Mouse (Mus musculus): Measurements from ENCODE around the gene Snhg11. TPM values are rescaled to one million over a fixed set of nuclear protein-coding genes. Genes with fewer than 3 reads are reported as not detected.

Snhg11 gene
- total RNA-seq, 2 experiments from 2014 or later = 0.17 TPM

Other genes with a start within 250 kb of the Snhg11 start
- gene Tgm2, start 229.2 kb upstream of the Snhg11 start, total RNA-seq (2015) = 0.07 and 0.39 TPM in 2 replicates
- 0.58 and 1.5 TPM in 2 replicates for gene Tgm2, start 229.2 kb upstream of the Snhg11 start, total RNA-seq (2017)
- not detected in 2 replicates for gene D630003M21Rik, start 146.4 kb upstream of the Snhg11 start, total RNA-seq (2015)
- 0.04 TPM in 1 of 2 replicates, not detected in the other for gene D630003M21Rik, start 146.4 kb upstream of the Snhg11 start, total RNA-seq (2017)
- gene Bpi, start 117.5 kb upstream of the Snhg11 start, total RNA-seq (2015) = 0.12 TPM in 1 of 2 replicates, not detected in the other
- not detected in 2 replicates for gene Bpi, start 117.5 kb upstream of the Snhg11 start, total RNA-seq (2017)
- gene Lbp, start 69.1 kb upstream of the Snhg11 start, total RNA-seq (2015) = 71.3 and 89.1 TPM in 2 replicates
- gene Lbp, start 69.1 kb upstream of the Snhg11 start, total RNA-seq (2017) = 212 and 229 TPM in 2 replicates
- gene Ralgapb, start 34.2 kb downstream of the Snhg11 start, total RNA-seq (2015) = 37.8 and 40.9 TPM in 2 replicates
- gene Ralgapb, start 34.2 kb downstream of the Snhg11 start, total RNA-seq (2017) = 22.2 and 30.4 TPM in 2 replicates
- not detected in 2 replicates for gene Adig, start 127.0 kb downstream of the Snhg11 start, total RNA-seq (2015)
- not detected in 2 replicates for gene Adig, start 127.0 kb downstream of the Snhg11 start, total RNA-seq (2017)
- gene Arhgap40, start 137.2 kb downstream of the Snhg11 start, total RNA-seq (2015) = 0.17 TPM in 1 of 2 replicates, not detected in the other
- not detected in 2 replicates for gene Arhgap40, start 137.2 kb downstream of the Snhg11 start, total RNA-seq (2017)
- gene Slc32a1, start 235.1 kb downstream of the Snhg11 start, total RNA-seq (2015) = 0.05 TPM in 1 of 2 replicates, not detected in the other
- gene Slc32a1, start 235.1 kb downstream of the Snhg11 start, total RNA-seq (2017) = 0.04 TPM in 1 of 2 replicates, not detected in the other
- 9.1 and 14.7 TPM in 2 replicates for gene Actr5, start 249.2 kb downstream of the Snhg11 start, total RNA-seq (2015)
- gene Actr5, start 249.2 kb downstream of the Snhg11 start, total RNA-seq (2017) = 14.5 and 18.7 TPM in 2 replicates